Mouse (Mus musculus) gonadal fat pad, adult 2 months (tissue): ENCODE measurements around the gene Clec2i. TPM values are rescaled to one million over a fixed set of nuclear protein-coding genes. Genes with fewer than 3 reads are reported as not detected.
"Not testable (repeated sequence)": the region's sequence is repeated elsewhere in the genome, so short reads cannot be mapped to it uniquely, and the experiment has no call there.

Experiments
- DNase-seq: peaks from one replicate; pipeline ENCODE4 v3.0.0-alpha.2; 2012; ENCODE audit warnings: low read depth
- polyA plus RNA-seq: library from polyadenylated mRNA; depleted of rRNA; stranded (reverse); fragments of >200 nt; gene quantifications from 2 replicates; pipeline ENCODE4 v1.2.3, GENCODE M21; 2012; rRNA removed

Clec2i gene
- polyA plus RNA-seq, result 0.22 and 0.36 TPM in 2 replicates

GRCm38 (mm10) chr6:128887091-128887790 is at the start of gene Clec2i:
Gene Clec2i (plus strand): TSS chr6:128887588.
- DNase-seq, result not testable (repeated sequence)

- no peak for DNase-seq
Observed at GRCm38 (mm10) chr6:128838342-128839265, 48.8 kb upstream of the Clec2i start.

- no peak for DNase-seq
Observed at GRCm38 (mm10) chr6:128839266-128839771, 48.1 kb upstream of the Clec2i start.

- no peak for DNase-seq
Observed at GRCm38 (mm10) chr6:128839921-128840320, 47.5 kb upstream of the Clec2i start.

GRCm38 (mm10) chr6:128840669-128841068 is 46.7 kb upstream of the Clec2i start:
- DNase-seq, result not testable (repeated sequence)

GRCm38 (mm10) chr6:128841327-128842089 is 45.9 kb upstream of the Clec2i start:
- DNase-seq, result no peak

- no peak for DNase-seq
Observed at GRCm38 (mm10) chr6:128842356-128842944, 44.9 kb upstream of the Clec2i start.

- DNase-seq, result no peak
Observed at GRCm38 (mm10) chr6:128842945-128843478, 44.4 kb upstream of the Clec2i start.

- no peak for DNase-seq
Observed at GRCm38 (mm10) chr6:128843479-128843992, 43.9 kb upstream of the Clec2i start.

GRCm38 (mm10) chr6:128844131-128844530 is 43.3 kb upstream of the Clec2i start:
- no peak for DNase-seq

GRCm38 (mm10) chr6:128844586-128845080 is 42.8 kb upstream of the Clec2i start:
- DNase-seq, result no peak

- DNase-seq, result no peak
Observed at GRCm38 (mm10) chr6:128845319-128845979, 41.9 kb upstream of the Clec2i start.

GRCm38 (mm10) chr6:128845998-128846542 is 41.3 kb upstream of the Clec2i start:
- DNase-seq, result no peak

- no peak for DNase-seq
Observed at GRCm38 (mm10) chr6:128847401-128847800, 40.0 kb upstream of the Clec2i start.

GRCm38 (mm10) chr6:128849902-128850301 is 37.5 kb upstream of the Clec2i start:
- no peak for DNase-seq

GRCm38 (mm10) chr6:128850671-128851070 is 36.7 kb upstream of the Clec2i start:
- DNase-seq, result no peak

GRCm38 (mm10) chr6:128851151-128851550 is 36.2 kb upstream of the Clec2i start:
- no peak for DNase-seq

- no peak for DNase-seq
Observed at GRCm38 (mm10) chr6:128852766-128853165, 34.6 kb upstream of the Clec2i start.

- DNase-seq, result no peak
Observed at GRCm38 (mm10) chr6:128854024-128854820, 33.2 kb upstream of the Clec2i start.
